Mouse (Mus musculus) neural tube, embryonic 14.5 days (tissue): ENCODE data around the gene Egln3. TPM values are rescaled to one million over a fixed set of nuclear protein-coding genes. Genes with fewer than 3 reads are reported as not detected.
A peak's percentile ranks its signal among the peaks of the same experiment; 100 is the strongest.

Experiments
- ATAC-seq: fragments of 200-750 bp; cut with Nextera tagmentation; 2 replicates; pipeline ENCODE4 v1.8.0; 2017; ENCODE audit warnings: low read depth, mild to moderate bottlenecking, moderate TSS enrichment, moderate library complexity
- H3K27ac ChIP-seq: fragments of 300-500 bp; sonication (generic); 2 replicates; pipeline ENCODE4 v1.5.1; 2014; ENCODE audit warnings: low read depth, mild to moderate bottlenecking, control low read depth, low read length, moderate library complexity, mixed read lengths
- H3K27me3 ChIP-seq: fragments of 300-500 bp; sonication (generic); 2 replicates; pipeline ENCODE4 v1.6.1; 2014; ENCODE audit warnings: low read length; ENCODE audit not compliant: control insufficient read depth, insufficient read depth
- H3K36me3 ChIP-seq: fragments of 300-500 bp; sonication (generic); 2 replicates; pipeline ENCODE4 v1.6.1; 2014; ENCODE audit warnings: low read length, mixed read lengths; ENCODE audit not compliant: control insufficient read depth, insufficient read depth
- H3K4me1 ChIP-seq: fragments of 300-500 bp; sonication (generic); 2 replicates; pipeline ENCODE4 v1.6.1; 2014; ENCODE audit warnings: low read length; ENCODE audit not compliant: control insufficient read depth, insufficient read depth
- H3K4me2 ChIP-seq: fragments of 300-500 bp; sonication (generic); 2 replicates; pipeline ENCODE4 v1.6.1; 2014; ENCODE audit warnings: mild to moderate bottlenecking, low read depth, low read length, control low read depth
- H3K4me3 ChIP-seq: fragments of 300-500 bp; sonication (generic); 2 replicates; pipeline ENCODE4 v1.5.1; 2014; ENCODE audit warnings: low read depth, low read length, control low read depth, mixed read lengths
- H3K9ac ChIP-seq: fragments of 300-500 bp; sonication (generic); replicated peaks from 2 replicates; pipeline ENCODE4 v1.6.1; 2014; ENCODE audit warnings: low read depth, mild to moderate bottlenecking, control low read depth, low read length, mixed read lengths
- H3K9me3 ChIP-seq: fragments of 300-500 bp; sonication (generic); 2 replicates; pipeline ENCODE4 v1.6.1; 2016; ENCODE audit warnings: low read length; ENCODE audit not compliant: control insufficient read depth
- WGBS: fragments of 180-500 bp; shearing (Covaris S2); extraction: QIAGEN DNeasy Blood & Tissue Kit; methylation state at CpG from one replicate; pipeline ENCODE4 v1.1.7; 2014; 5-methylcytosine and 5-hydroxymethylcytosine counted together
- polyA plus RNA-seq: library from polyadenylated mRNA; unstranded; fragments of >200 nt; fragmentation: Nextera tagmentation; extraction: Ambion mirVana; gene quantifications from 2 replicates; pipeline ENCODE4 v1.2.1, GENCODE M21; 2014

Gene Egln3
- polyA plus RNA-seq, 1 experiment from 2014 or later: 7.9 TPM

DNA sequence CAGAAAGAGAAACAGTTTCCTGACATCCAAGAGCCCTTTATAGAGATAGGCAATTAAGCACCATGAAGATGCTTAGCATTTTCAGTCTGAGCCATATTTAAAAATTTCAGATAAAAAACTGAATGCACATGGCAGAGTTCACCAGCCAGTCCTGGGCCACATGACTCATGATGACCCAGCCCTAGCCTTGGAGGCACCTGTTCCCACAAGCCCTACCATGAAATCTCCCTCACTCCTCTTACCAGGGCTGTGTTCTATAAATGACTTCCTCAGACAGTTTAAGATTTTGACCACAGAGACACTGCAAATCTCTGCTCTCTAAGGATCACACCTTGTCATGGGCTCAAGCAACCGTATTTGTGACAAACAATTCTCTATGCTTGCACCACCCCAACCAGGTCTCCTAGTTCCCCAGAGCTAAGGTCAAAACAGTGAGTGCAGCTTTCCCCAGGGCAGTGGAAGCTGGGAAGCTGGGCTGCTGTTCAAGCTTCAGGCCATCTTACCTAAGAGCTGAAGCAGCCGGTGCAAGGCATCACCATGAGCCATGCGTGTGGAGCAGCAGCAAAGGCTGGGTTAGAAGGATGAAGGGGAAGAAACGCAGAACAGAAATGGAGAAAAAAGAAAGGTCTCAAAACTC, 5.3 kb downstream of the Egln3 start:
- Histone ChIP-seq H3K4me1 (peaks cover 14% of the 10 kb centered on the region; the same call in 1 of the 2 replicates), H3K27me3 (peaks cover 2% of the 10 kb centered on the region), H3K9me3 (no peaks in the 10 kb centered on the region), H3K9ac (no peak overlapping the region), H3K36me3 (no peaks in the 10 kb centered on the region), H3K4me3 (no peak overlapping the region), H3K4me2 (no peak overlapping the region; the same call in 1 of the 2 replicates), H3K27ac (no peak overlapping the region)
- WGBS: 81% methylated on average over 4 of the region's 4 CpGs
- ATAC-seq: no peak

DNA sequence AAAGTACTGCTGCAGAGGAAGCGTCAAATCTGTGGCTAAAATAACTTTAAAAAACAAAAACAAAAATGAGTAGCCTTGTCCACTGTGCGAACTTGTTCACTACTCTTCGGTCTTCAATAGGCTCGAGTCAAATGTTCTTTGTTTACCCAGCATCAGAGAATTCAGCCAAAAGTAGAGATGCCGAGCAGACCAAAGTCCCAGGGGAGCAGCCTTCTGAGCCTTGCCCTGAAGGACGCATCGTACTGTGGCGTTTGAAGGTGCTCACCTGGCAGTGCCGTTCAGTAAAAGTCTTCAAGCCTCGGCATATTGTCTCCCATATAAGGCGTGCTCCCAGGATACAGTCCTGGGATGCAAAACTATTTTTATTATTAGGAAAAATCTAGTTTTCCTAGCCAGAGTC, 5.8 kb downstream of the Egln3 start:
- Histone ChIP-seq H3K27me3 (no peaks in the 10 kb centered on the region; the same call in 1 of the 2 replicates), H3K27ac (no peak overlapping the region), H3K4me3 (no peak overlapping the region), H3K9me3 (no peaks in the 10 kb centered on the region), H3K4me2 (no peak overlapping the region; the same call in 1 of the 2 replicates), H3K9ac (no peak overlapping the region), H3K36me3 (no peaks in the 10 kb centered on the region), H3K4me1 (peaks cover 13% of the 10 kb centered on the region)
- 44% methylated on average over 11 of the region's 11 CpGs for WGBS
- no peak for ATAC-seq

GRCm38 (mm10) chr12:54197301-54197782, 6.3 kb downstream of the Egln3 start:
- Histone ChIP-seq H3K27me3 (no peaks in the 10 kb centered on the region; the same call in 1 of the 2 replicates), H3K36me3 (no peaks in the 10 kb centered on the region), H3K4me3 (no peak overlapping the region), H3K9ac (no peak overlapping the region), H3K27ac (no peak overlapping the region), H3K9me3 (no peaks in the 10 kb centered on the region), H3K4me2 (no peak overlapping the region; the same call in 1 of the 2 replicates), H3K4me1 (peaks cover 18% of the 10 kb centered on the region)
- WGBS: 28% methylated on average over 6 of the region's 6 CpGs
- ATAC-seq: peak; percentile 54; the same call in 1 of the 2 replicates

DNA sequence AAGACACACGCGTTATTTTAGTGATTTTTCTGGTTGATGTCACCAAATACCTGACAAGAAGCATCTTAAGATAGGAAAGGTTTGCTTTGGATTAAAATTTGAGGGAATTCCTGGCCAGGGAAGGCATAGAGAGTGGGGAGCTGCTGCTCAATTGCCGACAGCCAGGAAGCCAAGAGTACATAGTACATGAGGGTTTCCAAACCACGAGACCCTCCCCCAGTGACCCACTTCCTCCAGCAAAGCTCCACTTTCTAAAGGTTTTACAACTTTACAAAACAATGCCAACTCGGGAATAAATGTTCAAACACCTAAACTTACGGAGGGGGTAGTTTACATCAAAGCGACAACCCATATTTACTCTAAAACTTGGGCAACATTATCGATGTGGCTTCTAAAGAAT, 6.8 kb downstream of the Egln3 start:
- 61% methylated on average over 8 of the region's 8 CpGs for WGBS

GRCm38 (mm10) chr12:54194159-54194558, 9.5 kb downstream of the Egln3 start:
- Histone ChIP-seq H3K4me3 (no peak overlapping the region), H3K27ac (no peak overlapping the region), H3K36me3 (no peaks in the 10 kb centered on the region), H3K4me1 (peaks cover 27% of the 10 kb centered on the region), H3K9ac (no peak overlapping the region), H3K9me3 (no peaks in the 10 kb centered on the region), H3K27me3 (no peaks in the 10 kb centered on the region), H3K4me2 (no peak overlapping the region)
- ATAC-seq: no peak
- WGBS: 20% methylated on average over 5 of the region's 5 CpGs

More for the DNA sequence above, 6.8 kb downstream of the Egln3 start:
- Histone ChIP-seq H3K27ac (no peak overlapping the region), H3K4me2 (no peak overlapping the region), H3K4me3 (no peak overlapping the region), H3K36me3 (no peaks in the 10 kb centered on the region), H3K27me3 (no peaks in the 10 kb centered on the region; the same call in 1 of the 2 replicates), H3K4me1 (peaks cover 21% of the 10 kb centered on the region), H3K9ac (no peak overlapping the region), H3K9me3 (no peaks in the 10 kb centered on the region)
- no peak for ATAC-seq

- Histone ChIP-seq H3K27me3 (no peaks in the 10 kb centered on the region), H3K9ac (peak overlapping the region; percentile 43; the same call in 1 of the 2 replicates), H3K27ac (no peak overlapping the region; the same call in 1 of the 2 replicates), H3K9me3 (no peaks in the 10 kb centered on the region), H3K4me2 (peak overlapping the region; percentile 52), H3K4me3 (peak overlapping the region; percentile 17; the same call in 1 of the 2 replicates), H3K36me3 (no peaks in the 10 kb centered on the region), H3K4me1 (peaks cover 17% of the 10 kb centered on the region)
- WGBS: under 1% methylated on average over 5 of the region's 5 CpGs
- ATAC-seq: no peak
Measured at GRCm38 (mm10) chr12:54192305-54192661, 11.4 kb downstream of the Egln3 start.

- Histone ChIP-seq H3K9ac (peak overlapping the region; percentile 43), H3K4me1 (peaks cover 16% of the 10 kb centered on the region), H3K27ac (peak overlapping the region; percentile 11; the same call in 1 of the 2 replicates), H3K36me3 (no peaks in the 10 kb centered on the region), H3K27me3 (no peaks in the 10 kb centered on the region), H3K9me3 (no peaks in the 10 kb centered on the region), H3K4me2 (peak overlapping the region; percentile 52), H3K4me3 (peak overlapping the region; percentile 17)
- 4% methylated on average over 19 of the region's 19 CpGs for WGBS
- peak; percentile 97 for ATAC-seq
Measured at GRCm38 (mm10) chr12:54191608-54192304, 11.9 kb downstream of the Egln3 start.

- no peak for ATAC-seq
- no peaks in the 10 kb centered on the region for H3K27me3 ChIP-seq
- H3K4me1 ChIP-seq: peaks cover 16% of the 10 kb centered on the region
- no peak overlapping the region for H3K9ac ChIP-seq
- H3K9me3 ChIP-seq: no peaks in the 10 kb centered on the region
- 52% methylated on average over 9 of the region's 9 CpGs for WGBS
- H3K27ac ChIP-seq: no peak overlapping the region
- no peak overlapping the region for H3K4me3 ChIP-seq
- H3K4me2 ChIP-seq: no peak overlapping the region; the same call in 1 of the 2 replicates
- no peaks in the 10 kb centered on the region for H3K36me3 ChIP-seq
Measured at GRCm38 (mm10) chr12:54191181-54191580, 12.5 kb downstream of the Egln3 start.
